Mouse (Mus musculus) common myeloid progenitor, adult 5-6 weeks (primary cell): ENCODE data around the gene Ccnk. TPM values are rescaled to one million over a fixed set of nuclear protein-coding genes. Genes with fewer than 3 reads are reported as not detected.
A peak's percentile ranks its signal among the peaks of the same experiment; 100 is the strongest.

ENCODE experiments used
- ATAC-seq: replicated peaks from 2 replicates; pipeline ENCODE4 v1.8.0; 2016; ENCODE audit warnings: low read depth, mild to moderate bottlenecking, moderate TSS enrichment, inconsistent platforms; ENCODE audit not compliant: poor library complexity, severe bottlenecking
- total RNA-seq: library from RNA; stranded (forward); fragments of 200-1000, 187-1606 nt; gene quantifications from 2 replicates; pipeline ENCODE4 v1.2.3, GENCODE M21; 2017

Gene Ccnk
- total RNA-seq, 1 experiment from 2014 or later = 21.0 TPM

DNA sequence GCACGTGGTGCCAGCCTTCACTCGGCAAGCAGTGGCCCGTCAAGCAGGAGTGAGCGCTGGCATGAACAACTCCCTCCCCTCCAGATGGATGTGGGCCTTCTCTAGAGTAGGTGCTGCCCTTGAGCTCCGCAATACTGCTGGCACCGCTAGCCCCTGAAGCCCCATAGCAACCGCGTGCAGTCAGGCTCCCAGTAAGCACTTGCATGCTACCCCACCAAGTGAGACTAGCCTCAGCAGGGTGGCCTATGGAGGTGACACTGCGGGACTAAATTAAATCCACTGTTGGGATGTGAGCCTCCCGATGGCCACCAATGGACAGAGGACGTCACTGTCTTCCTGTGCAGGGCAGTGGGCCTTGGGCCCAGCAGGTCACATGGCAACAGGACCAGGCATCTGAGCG, 41.2 kb downstream of the Ccnk start:
- ATAC-seq = no peak

DNA sequence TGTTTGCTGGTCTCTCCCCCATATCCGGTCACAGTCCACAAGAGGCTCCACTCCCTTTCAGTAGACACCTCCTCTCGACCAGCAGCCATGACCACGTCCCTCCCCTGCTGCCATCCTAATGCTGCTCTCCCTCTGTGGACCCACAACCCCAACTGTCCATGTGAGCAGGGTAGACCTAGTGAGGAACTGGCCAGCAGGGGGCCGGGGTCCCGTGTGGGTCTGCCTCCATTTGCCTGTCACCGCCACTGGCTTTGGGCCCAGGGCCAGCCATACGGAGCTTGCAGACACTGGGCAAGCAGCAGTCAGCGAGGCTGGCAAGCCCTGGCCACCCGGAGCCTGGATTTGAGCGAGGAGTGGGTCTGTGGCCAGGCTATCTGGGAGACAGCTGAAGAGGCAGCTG, 41.8 kb downstream of the Ccnk start:
- 0 out of 2 replicates have a peak, but pooled peaks have one; percentile 33 for ATAC-seq

DNA sequence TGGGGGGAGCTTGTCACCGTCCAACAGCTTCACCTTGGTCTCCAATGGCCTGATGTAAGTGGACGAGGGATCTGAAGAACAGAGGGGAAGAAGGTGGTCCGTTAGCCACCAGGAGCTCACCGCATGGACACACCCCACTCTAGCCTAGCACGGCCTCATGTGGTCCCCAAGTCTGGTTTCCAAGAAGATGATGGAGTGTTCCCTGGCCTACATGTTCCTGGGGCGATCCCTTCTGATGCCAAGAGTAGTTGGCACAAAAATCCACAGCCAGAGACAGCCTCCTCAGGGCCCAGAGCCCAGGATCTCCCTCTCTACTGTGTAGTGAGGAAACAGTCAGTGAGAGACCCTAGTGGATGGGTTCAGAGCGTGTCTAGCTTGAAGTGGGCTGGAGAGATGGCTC, 42.3 kb downstream of the Ccnk start:
- ATAC-seq = no peak

DNA sequence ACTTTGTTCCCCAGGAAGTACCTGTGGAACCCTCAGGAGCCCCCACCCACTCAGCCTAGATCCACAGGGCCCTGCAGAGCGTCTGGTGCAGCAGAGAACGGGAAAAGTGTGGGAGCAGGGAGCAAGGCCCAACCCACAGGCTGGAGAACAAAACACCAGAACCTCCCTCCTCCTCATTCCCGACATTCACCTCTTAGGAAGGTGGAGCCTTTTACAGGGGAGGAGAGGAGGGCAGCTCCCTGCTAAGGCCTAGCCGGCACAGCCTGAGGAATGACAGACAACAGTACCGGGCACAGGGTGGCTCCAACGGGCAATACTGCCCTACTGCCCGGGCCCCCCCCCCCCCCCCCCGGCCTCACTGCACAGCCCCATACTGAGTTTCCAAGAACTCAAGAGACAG, 44.0 kb downstream of the Ccnk start:
- no peak for ATAC-seq

GRCm38 (mm10) chr12:108225781-108226180, 46.4 kb downstream of the Ccnk start:
- ATAC-seq = no peak

DNA sequence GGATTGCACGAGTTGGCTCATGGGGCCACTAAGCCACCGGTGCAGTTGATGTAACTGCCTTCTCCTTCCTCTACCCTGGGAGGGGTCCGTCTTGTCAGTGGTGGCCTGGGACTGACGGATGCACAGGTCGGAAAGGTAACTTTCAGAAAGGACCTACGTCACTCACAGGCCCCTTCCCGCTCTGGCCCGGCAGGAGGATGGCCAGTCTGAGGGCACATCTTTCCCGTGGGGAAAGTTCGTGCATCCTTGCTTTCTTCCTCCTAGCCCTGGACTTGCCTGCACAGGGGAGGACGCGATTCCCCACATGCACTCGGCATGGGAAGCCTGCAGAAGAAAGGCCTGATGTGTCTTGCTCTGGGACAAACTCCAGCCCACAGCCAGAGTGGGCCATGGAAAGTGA, 46.8 kb downstream of the Ccnk start:
- ATAC-seq = no peak

GRCm38 (mm10) chr12:108226941-108227340, 47.6 kb downstream of the Ccnk start:
- ATAC-seq = no peak

GRCm38 (mm10) chr12:108227527-108227926, 48.1 kb downstream of the Ccnk start:
- no peak for ATAC-seq

DNA sequence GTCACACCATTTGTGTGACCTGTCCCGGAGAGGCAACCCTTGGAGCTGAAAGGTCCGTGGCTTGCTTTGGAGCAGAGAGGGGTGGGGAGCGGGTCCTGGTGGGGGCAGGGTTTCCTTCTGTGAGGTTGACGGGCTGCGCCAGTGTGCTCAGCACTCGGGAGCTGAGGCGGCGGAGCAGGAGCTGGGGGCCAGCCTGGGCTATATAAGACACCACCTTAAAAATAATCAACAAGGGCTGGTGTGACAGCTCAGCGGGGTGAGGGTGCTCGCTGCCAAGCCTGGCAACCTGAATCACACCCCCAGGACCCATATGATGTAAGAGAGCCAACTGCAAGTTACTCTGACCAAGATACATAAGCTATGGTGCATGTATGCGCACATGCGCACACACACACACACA, 50.7 kb downstream of the Ccnk start:
- ATAC-seq = no peak

- ATAC-seq = peak; percentile 48; the same call in 1 of the 2 replicates
Observed at GRCm38 (mm10) chr12:108230821-108231794, 51.7 kb downstream of the Ccnk start.

- no peak for ATAC-seq
Observed at GRCm38 (mm10) chr12:108231901-108232300, 52.5 kb downstream of the Ccnk start.

DNA sequence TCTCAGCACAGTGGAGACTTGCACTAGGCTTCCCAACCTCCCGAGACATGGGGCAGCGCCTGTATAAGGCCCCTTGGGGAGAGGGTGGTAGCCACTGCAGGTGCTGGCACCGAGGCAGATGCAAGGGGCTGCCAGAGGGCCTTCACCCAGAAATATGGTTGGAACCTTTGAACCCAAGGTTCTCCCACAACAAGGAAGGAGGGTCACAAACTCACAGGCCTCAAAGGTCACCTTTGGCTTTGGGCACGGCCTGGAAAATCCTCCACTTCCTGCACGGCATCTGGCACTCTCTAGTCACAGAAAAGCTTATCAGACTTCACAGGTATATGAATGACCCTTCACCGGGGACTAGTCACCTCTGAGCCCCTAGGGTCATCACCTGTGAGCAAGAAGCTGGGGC, 54.4 kb downstream of the Ccnk start:
- no peak for ATAC-seq

- ATAC-seq = no peak
Observed at GRCm38 (mm10) chr12:108234832-108235602, 55.6 kb downstream of the Ccnk start.

GRCm38 (mm10) chr12:108235976-108236555, 56.7 kb downstream of the Ccnk start:
- ATAC-seq = no peak

- ATAC-seq = no peak
Observed at GRCm38 (mm10) chr12:108237300-108238006, 58.1 kb downstream of the Ccnk start.

DNA sequence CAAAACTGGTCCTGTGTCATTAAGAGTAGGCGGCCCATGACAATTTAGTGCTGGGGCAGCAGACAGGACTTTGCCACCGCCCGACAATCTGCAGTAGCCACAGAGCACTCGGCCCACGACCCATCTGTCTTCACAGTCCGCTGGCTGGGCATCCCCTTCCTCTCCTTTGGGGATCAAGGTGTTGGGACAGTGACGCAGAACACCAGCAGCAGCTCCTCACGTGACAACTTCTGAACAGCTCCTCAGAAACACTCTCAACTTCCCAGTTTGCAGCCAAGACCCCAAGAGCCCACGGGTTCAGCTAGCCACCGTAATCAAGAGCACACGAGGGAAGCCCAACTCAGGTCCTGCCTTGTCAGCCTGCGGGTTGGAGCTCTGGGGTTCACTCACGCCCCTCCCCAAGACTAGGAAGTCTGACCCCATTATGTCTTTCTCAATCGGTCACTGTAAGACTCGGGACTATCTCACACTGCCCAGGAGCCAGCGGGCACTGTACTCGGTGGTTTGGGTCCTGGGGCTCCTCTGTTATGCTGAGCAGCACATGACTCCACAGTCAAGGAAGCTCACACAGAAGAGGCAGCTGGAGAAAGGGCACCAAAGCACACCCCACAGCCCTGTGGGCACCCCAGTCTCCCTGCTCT, 59.1 kb downstream of the Ccnk start:
- ATAC-seq = no peak

GRCm38 (mm10) chr12:108239441-108239840, 60.1 kb downstream of the Ccnk start:
- ATAC-seq = peak; percentile 44

GRCm38 (mm10) chr12:108240401-108240890, 61.1 kb downstream of the Ccnk start:
- ATAC-seq = no peak

DNA sequence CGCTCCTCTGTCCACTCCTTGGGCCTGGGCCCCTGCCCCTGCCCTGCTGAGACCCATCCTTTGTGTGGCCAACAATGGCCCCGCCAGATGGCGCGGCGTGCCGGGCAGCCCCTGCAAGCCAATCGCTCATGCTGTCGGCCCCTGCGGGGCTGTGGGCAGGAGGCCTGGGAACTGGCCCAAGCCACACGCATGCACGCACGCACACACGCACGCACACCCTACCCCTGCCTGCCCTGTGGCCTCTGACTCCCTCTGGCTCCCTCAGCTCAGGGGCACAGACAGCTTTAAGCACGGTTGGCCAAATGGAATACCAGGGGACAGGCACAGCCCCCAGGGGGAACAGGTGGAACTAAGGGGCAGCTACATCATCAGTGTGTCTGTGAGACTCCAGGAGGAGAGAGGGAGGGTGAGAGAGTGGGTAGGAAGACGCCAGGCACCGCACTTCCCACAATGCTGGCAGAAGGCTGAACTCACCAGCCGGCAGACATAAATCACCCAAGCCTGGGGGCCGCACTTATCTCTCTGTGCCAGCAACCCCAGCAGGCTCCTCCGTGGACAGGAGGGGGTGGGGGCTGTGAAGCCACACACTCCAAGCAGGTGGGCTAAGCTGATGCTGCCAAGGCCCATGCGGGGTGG, 61.7 kb downstream of the Ccnk start:
- peak; percentile 69 for ATAC-seq
